Mouse (Mus musculus): ENCODE data around the gene Pde8b. TPM values are rescaled to one million over a fixed set of nuclear protein-coding genes. Genes with fewer than 3 reads are reported as not detected.

Pde8b gene
- polyA plus RNA-seq (2012; ENCODE audit: insufficient read depth, low replicate concordance), result 0.06 TPM in 1 of 2 replicates, not detected in the other

DNA sequence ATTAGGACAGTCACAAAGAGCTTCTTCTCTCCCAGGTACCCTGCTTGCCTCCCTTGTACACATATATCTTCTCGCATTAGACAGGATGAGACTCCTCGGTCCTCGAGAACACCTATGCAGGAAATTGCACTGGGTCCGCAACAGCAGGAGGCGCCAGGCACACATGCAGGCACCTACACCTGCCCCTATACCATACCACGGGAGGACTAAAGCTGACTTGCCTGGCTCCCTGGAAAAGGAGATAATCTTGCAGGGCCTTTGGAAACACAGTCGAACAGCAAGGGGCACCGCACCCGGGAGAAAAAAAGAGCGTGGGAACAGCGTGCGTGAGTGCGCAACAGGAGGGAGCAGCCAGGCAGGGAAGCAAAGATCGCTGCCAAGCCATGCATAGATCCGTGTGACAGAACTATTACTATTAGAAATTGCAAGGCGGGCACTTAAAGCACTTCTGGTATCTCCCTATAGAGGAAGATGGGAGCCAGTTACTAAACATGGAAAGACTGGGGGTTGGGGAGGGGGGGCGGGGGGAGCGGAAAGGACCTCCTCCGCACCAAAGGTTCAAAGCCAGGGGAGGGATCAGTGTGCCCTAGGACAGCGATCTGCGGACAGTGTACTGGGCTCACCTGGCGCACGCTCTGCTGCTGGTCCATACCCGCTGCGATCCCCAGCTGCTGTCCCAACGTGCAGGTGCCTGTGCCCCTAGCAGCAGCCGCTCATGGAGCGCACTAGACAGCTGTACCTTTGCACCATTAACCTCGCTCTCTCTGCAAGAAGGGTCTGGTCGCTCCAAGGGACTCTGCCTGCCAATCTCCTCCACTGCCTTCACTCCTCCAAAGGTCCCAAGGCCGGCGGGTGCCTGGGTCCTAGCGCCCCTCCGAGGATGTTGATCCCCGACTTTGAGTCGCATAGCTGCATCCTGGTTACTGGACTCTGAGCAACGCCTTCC is at the start of gene Pde8b:
Gene Pde8b (minus strand): TSS at position 826 of the 946 bp plus-strand sequence.
- no peak for TF ChIP-seq GATA1 (IDR thresholded peaks at IDR 0.05; ENCODE audit: borderline replicate concordance, low read length)
- TF ChIP-seq FLI1 (IDR thresholded peaks at IDR 0.05; ENCODE audit: low read length), result no peak
- Histone ChIP-seq H3K4me1 (peaks cover 7% of the 10 kb centered on the region; the same call in 1 of the 2 replicates), H3K4me3 (replicated peaks) (peak within 1 kb of the TSS; percentile 80), H3K27me3 (replicated peaks) (peaks cover 43% of the 10 kb centered on the region), H3K36me3 (replicated peaks; ENCODE audit: low read length) (no peaks in the 10 kb centered on the region), H3K9me3 (peaks cover 10% of the 10 kb centered on the region)

DNA sequence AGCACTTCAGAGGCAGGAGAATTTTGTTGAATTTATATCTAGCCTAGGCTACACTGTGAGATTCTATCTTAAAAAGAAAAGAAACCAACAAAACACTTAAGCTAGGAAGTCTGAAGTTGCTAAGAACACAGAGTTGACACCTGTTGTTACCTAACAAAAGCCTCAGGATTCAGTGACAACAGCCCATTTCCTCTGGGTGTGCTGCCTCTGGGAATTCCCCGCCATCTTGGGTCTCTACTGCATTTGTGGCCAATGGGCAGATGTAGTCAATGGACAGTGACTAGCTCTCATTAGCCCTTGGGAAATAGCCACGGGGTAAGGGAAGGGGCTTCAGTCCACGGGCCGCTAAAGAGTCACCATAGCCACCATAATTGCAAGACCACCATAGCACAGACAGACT is 41.8 kb upstream of the Pde8b start:
- no peak overlapping the region for H3K4me3 ChIP-seq (replicated peaks)

DNA sequence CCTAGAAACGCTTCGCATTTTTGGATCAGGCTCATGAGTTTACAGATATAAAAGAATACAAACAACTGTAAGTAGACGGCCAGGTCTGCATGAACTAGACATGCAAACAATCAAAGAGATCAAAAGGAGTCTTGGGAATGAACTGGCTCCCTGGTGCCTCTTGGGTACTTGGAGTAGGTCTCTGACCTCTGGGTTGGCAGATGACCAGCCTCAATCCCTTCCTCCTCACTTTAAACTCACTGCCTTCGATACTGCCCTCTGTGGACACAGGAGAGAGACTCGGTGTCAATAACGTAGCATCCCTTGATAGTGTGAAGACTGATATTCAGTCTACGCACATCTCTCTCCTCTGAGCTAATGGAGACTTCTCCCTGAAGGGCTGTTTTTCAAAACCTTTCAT is 37.9 kb upstream of the Pde8b start:
- no peak overlapping the region for H3K4me3 ChIP-seq (replicated peaks)
- H3K27me3 ChIP-seq (replicated peaks), result peaks cover 22% of the 10 kb centered on the region
- no peaks in the 10 kb centered on the region for H3K36me3 ChIP-seq (replicated peaks; ENCODE audit: low read length)
- H3K9me3 ChIP-seq, result peaks cover 5% of the 10 kb centered on the region; the same call in 1 of the 2 replicates
- no peak for TF ChIP-seq FLI1 (IDR thresholded peaks at IDR 0.05; ENCODE audit: low read length)
- no peak for TF ChIP-seq GATA1 (IDR thresholded peaks at IDR 0.05; ENCODE audit: borderline replicate concordance, low read length)
- peaks cover 3% of the 10 kb centered on the region; the same call in 1 of the 2 replicates for H3K4me1 ChIP-seq

More for the DNA sequence above, 41.8 kb upstream of the Pde8b start:
- peaks cover 13% of the 10 kb centered on the region for H3K27me3 ChIP-seq (replicated peaks)
- H3K36me3 ChIP-seq (replicated peaks; ENCODE audit: low read length), result no peaks in the 10 kb centered on the region
- TF ChIP-seq GATA1 (IDR thresholded peaks at IDR 0.05; ENCODE audit: borderline replicate concordance, low read length) (no peak), FLI1 (IDR thresholded peaks at IDR 0.05; ENCODE audit: low read length) (no peak)
- H3K4me1 ChIP-seq, result peaks cover 2% of the 10 kb centered on the region; the same call in 1 of the 2 replicates
- H3K9me3 ChIP-seq, result peaks cover 2% of the 10 kb centered on the region; the same call in 1 of the 2 replicates

DNA sequence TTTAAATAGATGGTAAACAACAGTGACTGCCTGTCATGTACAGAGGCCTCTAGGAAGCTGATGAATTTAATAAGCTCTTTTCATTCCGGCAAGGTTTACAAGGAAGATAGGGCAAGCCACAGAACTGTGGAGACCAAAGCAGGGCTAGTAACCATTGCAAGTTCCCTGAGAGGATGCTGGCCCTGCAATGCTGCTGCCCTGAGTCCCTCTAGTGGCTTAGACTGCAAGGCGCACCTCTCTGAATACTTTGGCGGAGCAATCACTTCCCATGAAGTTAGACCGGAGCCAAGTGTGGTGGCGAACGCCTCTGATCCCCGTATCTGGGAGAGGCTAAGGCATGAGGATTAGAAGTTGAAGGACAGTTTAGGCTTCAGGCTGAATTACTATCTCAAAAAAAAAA is 36.9 kb upstream of the Pde8b start:
- Histone ChIP-seq H3K4me3 (replicated peaks) (peak overlapping the region; percentile 11), H3K9me3 (peaks cover 3% of the 10 kb centered on the region; the same call in 1 of the 2 replicates), H3K27me3 (replicated peaks) (peaks cover 22% of the 10 kb centered on the region), H3K4me1 (peaks cover 3% of the 10 kb centered on the region; the same call in 1 of the 2 replicates), H3K36me3 (replicated peaks; ENCODE audit: low read length) (no peaks in the 10 kb centered on the region)
- TF ChIP-seq GATA1 (IDR thresholded peaks at IDR 0.05; ENCODE audit: borderline replicate concordance, low read length) (no peak), FLI1 (IDR thresholded peaks at IDR 0.05; ENCODE audit: low read length) (no peak)

DNA sequence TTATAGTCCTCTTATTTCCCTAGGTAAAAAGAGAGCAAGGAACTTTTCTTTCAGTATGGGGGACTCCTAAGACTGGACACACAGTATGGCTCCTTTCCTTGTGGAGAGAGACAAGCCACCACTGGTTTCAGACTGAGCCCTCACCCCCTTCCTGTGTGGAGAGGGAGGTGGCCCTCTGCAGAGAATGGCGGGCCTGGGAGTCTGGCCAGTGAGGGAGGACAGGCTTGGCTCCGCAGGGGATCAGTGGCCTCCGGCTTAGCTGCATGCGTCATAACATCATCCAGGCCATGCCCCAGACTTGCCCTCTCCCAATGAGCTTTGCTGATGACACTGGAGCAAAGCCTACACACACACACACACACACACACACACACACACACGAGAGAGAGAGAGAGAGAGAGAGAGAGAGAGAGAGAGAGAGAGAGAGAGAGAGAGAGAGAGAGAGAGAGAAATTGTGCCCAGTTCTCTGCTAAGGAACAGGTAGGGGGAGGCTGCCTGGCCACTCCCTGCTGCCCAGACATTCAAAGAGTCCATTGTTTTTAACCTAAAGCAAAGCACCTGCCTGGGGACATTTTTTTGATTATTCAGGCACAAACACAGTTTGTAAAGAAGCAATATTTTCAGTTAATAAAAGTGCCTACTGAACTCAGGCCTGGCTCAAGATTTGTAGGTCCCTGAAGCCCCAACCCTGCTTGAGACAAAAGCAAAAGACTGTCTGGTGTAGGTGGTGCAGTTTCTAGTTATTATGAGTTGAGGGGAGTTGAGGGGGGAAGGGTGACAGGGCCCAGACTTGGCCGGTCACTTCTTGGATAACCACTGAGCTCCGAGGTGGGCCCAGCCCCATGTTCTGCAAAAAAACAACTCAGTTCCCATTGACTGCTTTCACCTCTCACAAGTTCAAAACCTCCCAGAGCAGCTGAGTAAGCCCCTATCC is 31.9 kb upstream of the Pde8b start:
- Histone ChIP-seq H3K4me1 (peaks cover 2% of the 10 kb centered on the region; the same call in 1 of the 2 replicates), H3K27me3 (replicated peaks) (peaks cover 11% of the 10 kb centered on the region), H3K9me3 (peaks cover 3% of the 10 kb centered on the region; the same call in 1 of the 2 replicates), H3K4me3 (replicated peaks) (no peak overlapping the region), H3K36me3 (replicated peaks; ENCODE audit: low read length) (no peaks in the 10 kb centered on the region)
- TF ChIP-seq FLI1 (IDR thresholded peaks at IDR 0.05; ENCODE audit: low read length), result no peak
- no peak for TF ChIP-seq GATA1 (IDR thresholded peaks at IDR 0.05; ENCODE audit: borderline replicate concordance, low read length)

DNA sequence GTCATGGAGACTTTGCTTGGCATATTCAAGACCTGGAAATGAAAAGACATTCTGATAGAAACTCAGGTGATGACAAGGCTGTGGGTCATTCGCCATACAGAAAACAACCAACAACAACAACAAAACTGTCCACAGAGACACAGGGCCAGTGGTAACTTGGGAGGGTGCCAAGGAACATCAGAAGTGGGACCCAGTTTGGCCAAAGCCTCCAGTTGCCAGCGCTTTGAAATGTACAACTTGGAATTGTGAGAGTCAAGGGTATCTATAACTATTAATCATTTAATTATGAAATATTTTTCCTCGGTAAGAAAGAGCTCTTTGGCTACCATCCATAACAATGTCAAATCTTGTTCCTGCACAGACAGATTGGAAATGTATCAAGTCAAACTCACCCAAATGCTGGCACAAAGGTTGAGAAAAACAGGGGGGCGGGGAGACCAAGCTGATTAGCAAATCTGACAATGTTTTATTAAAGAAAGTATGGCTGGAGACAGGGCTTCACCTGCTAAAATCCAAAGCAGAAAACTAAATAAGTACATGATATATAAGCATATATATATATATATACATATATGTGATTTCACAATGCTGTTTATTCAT is 28.4 kb upstream of the Pde8b start:
- Histone ChIP-seq H3K4me3 (replicated peaks) (no peak overlapping the region), H3K4me1 (no peaks in the 10 kb centered on the region), H3K27me3 (replicated peaks) (peaks cover 4% of the 10 kb centered on the region), H3K9me3 (no peaks in the 10 kb centered on the region), H3K36me3 (replicated peaks; ENCODE audit: low read length) (no peaks in the 10 kb centered on the region)
- TF ChIP-seq GATA1 (IDR thresholded peaks at IDR 0.05; ENCODE audit: borderline replicate concordance, low read length) (no peak), FLI1 (IDR thresholded peaks at IDR 0.05; ENCODE audit: low read length) (no peak)

DNA sequence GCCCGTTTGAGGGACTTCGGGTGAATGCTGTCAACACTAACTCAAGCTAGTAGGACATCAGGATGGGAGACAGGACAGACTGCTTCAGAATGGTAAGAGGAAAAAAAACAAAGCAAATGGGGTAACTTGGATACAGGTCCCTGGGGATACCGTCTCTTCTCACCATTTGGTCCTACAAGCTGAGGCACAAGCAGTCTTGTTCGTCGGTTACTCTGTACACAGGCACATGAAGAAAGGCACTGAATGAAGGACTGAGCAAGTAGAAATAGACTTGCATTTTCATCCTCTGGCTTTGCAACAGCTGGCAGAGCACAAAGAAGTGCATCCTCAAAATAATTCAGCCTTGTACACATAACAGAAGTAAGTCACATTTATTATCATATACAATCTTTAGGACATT is 14.6 kb upstream of the Pde8b start:
- no peaks in the 10 kb centered on the region for H3K36me3 ChIP-seq (replicated peaks; ENCODE audit: low read length)
- no peak for TF ChIP-seq FLI1 (IDR thresholded peaks at IDR 0.05; ENCODE audit: low read length)
- H3K4me3 ChIP-seq (replicated peaks), result no peak overlapping the region
- no peaks in the 10 kb centered on the region for H3K9me3 ChIP-seq
- no peaks in the 10 kb centered on the region for H3K4me1 ChIP-seq
- H3K27me3 ChIP-seq (replicated peaks), result peaks cover 11% of the 10 kb centered on the region

DNA sequence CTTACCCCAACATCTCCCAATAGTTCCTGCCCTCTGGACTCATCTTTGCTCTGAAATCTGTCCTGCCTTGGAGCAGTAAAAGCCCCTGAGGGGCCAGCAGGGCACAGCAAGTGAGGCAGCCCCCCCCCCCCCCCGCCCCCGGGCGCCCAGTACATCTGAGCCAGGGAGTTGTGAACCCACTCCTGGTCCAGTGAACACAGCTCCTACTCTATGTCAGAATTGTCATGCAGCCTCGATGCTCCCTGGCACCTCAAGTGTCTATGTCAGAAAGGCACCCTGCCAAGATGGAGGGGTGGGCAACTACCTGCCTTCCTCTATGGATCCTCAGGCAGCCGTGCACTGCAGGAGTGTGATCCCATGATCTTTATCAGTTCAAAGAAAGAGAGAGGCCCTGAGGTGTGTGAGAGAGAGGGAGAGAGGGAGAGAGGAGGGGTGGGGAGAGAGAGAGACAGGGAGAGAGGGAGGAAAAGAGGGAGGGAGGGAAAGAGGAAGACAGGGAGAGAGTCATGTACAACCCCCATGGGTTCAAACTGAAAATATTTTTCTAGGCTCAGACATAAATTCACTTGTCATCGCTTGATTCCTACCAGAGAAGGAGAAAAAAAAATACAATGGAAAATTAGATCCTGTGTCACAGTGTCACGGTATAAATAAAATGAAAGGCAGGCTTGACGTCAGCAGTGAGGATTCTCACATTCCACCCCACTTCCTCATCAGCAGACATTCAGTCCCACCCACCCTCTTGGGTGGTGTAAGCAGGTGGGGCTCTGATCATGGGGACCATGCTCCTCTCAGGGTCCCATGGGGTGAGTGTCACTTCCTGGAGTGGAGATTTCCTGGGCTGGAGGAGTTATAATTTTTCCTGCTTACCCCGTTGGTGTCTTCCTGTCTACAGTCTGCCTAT is 11.0 kb upstream of the Pde8b start:
- H3K27me3 ChIP-seq (replicated peaks), result peaks cover 14% of the 10 kb centered on the region

More for the DNA sequence above, 11.0 kb upstream of the Pde8b start:
- no peaks in the 10 kb centered on the region for H3K4me1 ChIP-seq
- H3K36me3 ChIP-seq (replicated peaks; ENCODE audit: low read length), result no peaks in the 10 kb centered on the region
- no peaks in the 10 kb centered on the region for H3K9me3 ChIP-seq
- TF ChIP-seq FLI1 (IDR thresholded peaks at IDR 0.05; ENCODE audit: low read length) (no peak), GATA1 (IDR thresholded peaks at IDR 0.05; ENCODE audit: borderline replicate concordance, low read length) (no peak)
- peak overlapping the region; percentile 23 for H3K4me3 ChIP-seq (replicated peaks)

All from megakaryocyte, embryonic 14.5 days (primary cell).